Mouse (Mus musculus) hindbrain, embryonic 15.5 days (tissue): ENCODE results near the gene Gm21560. TPM values are rescaled to one million over a fixed set of nuclear protein-coding genes. Genes with fewer than 3 reads are reported as not detected.
"Not testable (repeated sequence)": the region's sequence is repeated elsewhere in the genome, so short reads cannot be mapped to it uniquely, and the experiment has no call there.

Experiments used
- ATAC-seq: fragments of 200-750 bp; cut with Nextera tagmentation; 2 replicates; pipeline ENCODE4 v1.8.0; 2017; ENCODE audit warnings: low read depth, moderate number of reproducible peaks, moderate TSS enrichment; ENCODE audit not compliant: low FRiP score
- H3K27ac ChIP-seq: fragments of 300-500 bp; sonication (generic); replicated peaks from 2 replicates; pipeline ENCODE4 v1.5.1; 2015; ENCODE audit warnings: mild to moderate bottlenecking, inconsistent platforms
- H3K27me3 ChIP-seq: fragments of 300-500 bp; sonication (generic); 2 replicates; pipeline ENCODE4 v1.6.1; 2015; ENCODE audit warnings: control low read depth, inconsistent platforms
- H3K36me3 ChIP-seq: fragments of 300-500 bp; sonication (generic); 2 replicates; pipeline ENCODE4 v1.6.1; 2015; ENCODE audit warnings: control low read depth, inconsistent platforms
- H3K4me1 ChIP-seq: fragments of 300-500 bp; sonication (generic); replicated peaks from 2 replicates; pipeline ENCODE4 v1.6.1; 2015; ENCODE audit warnings: control low read depth, inconsistent platforms
- H3K4me2 ChIP-seq: fragments of 300-500 bp; sonication (generic); 2 replicates; pipeline ENCODE4 v1.6.1; 2015; ENCODE audit warnings: moderate library complexity, mild to moderate bottlenecking, inconsistent platforms
- H3K4me3 ChIP-seq: fragments of 300-500 bp; sonication (generic); 2 replicates; pipeline ENCODE4 v1.5.1; 2015; ENCODE audit warnings: mild to moderate bottlenecking, inconsistent platforms
- H3K9ac ChIP-seq: fragments of 300-500 bp; sonication (generic); 2 replicates; pipeline ENCODE4 v1.6.1; 2015; ENCODE audit warnings: inconsistent platforms
- H3K9me3 ChIP-seq: fragments of 300-500 bp; sonication (generic); 2 replicates; pipeline ENCODE4 v1.6.1; 2016; ENCODE audit warnings: control low read depth, inconsistent platforms
- WGBS: fragments of 180-500 bp; shearing (Covaris S2); methylation state at CpG from one replicate; pipeline ENCODE4 v1.1.7; 2015; 5-methylcytosine and 5-hydroxymethylcytosine counted together
- polyA plus RNA-seq: library from polyadenylated mRNA; unstranded; fragments of >200 nt; fragmentation: Nextera tagmentation; extraction: Ambion mirVana; gene quantifications from 2 replicates; pipeline ENCODE4 v1.2.1, GENCODE M21; 2015

Gm21560 gene
- polyA plus RNA-seq: 0.08 TPM in 1 of 2 replicates, not detected in the other

GRCm38 (mm10) chr14:6219192-6219591 is at the start of gene Gm21560:
Gene Gm21560 (minus strand): TSS chr14:6219292.
- H3K4me2 ChIP-seq, H3K9me3 ChIP-seq, H3K4me3 ChIP-seq, H3K27me3 ChIP-seq, H3K4me1 ChIP-seq, H3K9ac ChIP-seq, ATAC-seq, H3K27ac ChIP-seq, H3K36me3 ChIP-seq: not testable (repeated sequence)
- 71% methylated on average over 2 of the region's 2 CpGs for WGBS

DNA sequence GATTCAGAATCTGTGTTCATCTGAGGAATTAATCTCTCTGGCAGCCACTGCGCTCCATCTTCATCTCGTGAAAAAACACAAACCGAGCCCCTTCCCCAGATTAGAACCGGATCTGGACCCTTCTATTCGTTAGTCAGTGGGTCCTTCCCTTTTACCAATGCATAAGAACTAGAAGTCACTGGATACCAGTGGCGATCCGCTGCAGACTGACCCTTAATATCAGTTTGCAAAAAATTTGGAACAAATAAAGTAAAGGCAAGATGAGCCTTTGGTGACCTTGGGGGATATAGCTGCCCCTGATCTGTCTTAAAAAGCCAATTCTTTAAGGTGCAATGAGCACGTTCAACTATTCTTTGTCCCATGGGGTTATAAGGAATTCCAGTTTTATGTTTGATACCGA is 55.6 kb downstream of the Gm21560 start:
- H3K36me3 ChIP-seq, H3K4me3 ChIP-seq, H3K9me3 ChIP-seq, H3K4me2 ChIP-seq, H3K4me1 ChIP-seq, H3K27me3 ChIP-seq, H3K9ac ChIP-seq, ATAC-seq, H3K27ac ChIP-seq: not testable (repeated sequence)
- 84% methylated on average over 6 of the region's 9 CpGs for WGBS

- not testable (repeated sequence) for H3K4me2 ChIP-seq
- 91% methylated on average over 1 of the region's 1 CpGs for WGBS
Observed at GRCm38 (mm10) chr14:6161085-6161484, 58.0 kb downstream of the Gm21560 start.

More at GRCm38 (mm10) chr14:6161085-6161484, 58.0 kb downstream of the Gm21560 start:
- H3K4me3 ChIP-seq, ATAC-seq, H3K4me1 ChIP-seq, H3K27me3 ChIP-seq, H3K9ac ChIP-seq, H3K9me3 ChIP-seq, H3K27ac ChIP-seq, H3K36me3 ChIP-seq: not testable (repeated sequence)

Other genes with a start within 250 kb of the Gm21560 start
- gene Gm3453, start 240.2 kb downstream of the Gm21560 start, polyA plus RNA-seq: not detected in 2 replicates
- not detected in 2 replicates for gene Gm6337, start 161.0 kb downstream of the Gm21560 start, polyA plus RNA-seq
- 6.7 and 7.0 TPM in 2 replicates for gene Gm8206, start 125.3 kb downstream of the Gm21560 start, polyA plus RNA-seq
- 3.8 and 5.8 TPM in 2 replicates for gene Gm3468, start 110.6 kb downstream of the Gm21560 start, polyA plus RNA-seq
- gene Gm3476, start 93.5 kb downstream of the Gm21560 start, polyA plus RNA-seq: not detected in 2 replicates
- gene Gm3411, start 68.0 kb upstream of the Gm21560 start, polyA plus RNA-seq: 8.1 and 8.2 TPM in 2 replicates
- gene Gm21103, start 85.6 kb upstream of the Gm21560 start, polyA plus RNA-seq: not detected in 2 replicates
- not detected in 2 replicates for gene Gm3618, start 124.4 kb upstream of the Gm21560 start, polyA plus RNA-seq
- gene Gm16440, start 171.0 kb upstream of the Gm21560 start, polyA plus RNA-seq: 0.16 TPM in 1 of 2 replicates, not detected in the other
- 6.2 and 8.0 TPM in 2 replicates for gene Gm3591, start 193.2 kb upstream of the Gm21560 start, polyA plus RNA-seq
- not detected in 2 replicates for gene Gm3594, start 225.3 kb upstream of the Gm21560 start, polyA plus RNA-seq